Mouse (Mus musculus): ENCODE data around the gene Ppm1a. TPM values are rescaled to one million over a fixed set of nuclear protein-coding genes. Genes with fewer than 3 reads are reported as not detected.

Ppm1a gene
- polyA plus RNA-seq, 1 experiment = 80.6 TPM

GRCm38 (mm10) chr12:72785183-72785930 is 28.1 kb downstream of the Ppm1a start:
- Histone ChIP-seq H3K4me3 (ENCODE audit: insufficient read depth, poor library complexity, severe bottlenecking) (no peak overlapping the region), H3K36me3 (ENCODE audit: control insufficient read depth, insufficient read depth) (peaks cover 43% of the 10 kb centered on the region), H3K79me2 (ENCODE audit: control insufficient read depth, insufficient read depth) (peaks cover 80% of the 10 kb centered on the region), H3K27me3 (ENCODE audit: control insufficient read depth, insufficient read depth, insufficient read length) (no peaks in the 10 kb centered on the region), H3ac (ENCODE audit: control insufficient read depth, insufficient read length, low read depth) (no peak overlapping the region), H3K79me3 (ENCODE audit: low read depth) (peaks cover 53% of the 10 kb centered on the region)
- TF ChIP-seq USF1 (IDR thresholded peaks at IDR 0.05; ENCODE audit: low read depth) (no peak), FOSL1 (IDR thresholded peaks at IDR 0.05; ENCODE audit: insufficient read depth, low read length, poor library complexity, severe bottlenecking) (no peak), CEBPB (IDR thresholded peaks at IDR 0.05; ENCODE audit: low read depth) (no peak), MYOG (IDR thresholded peaks at IDR 0.05; ENCODE audit: control insufficient read depth, extremely low read depth, insufficient read length) (no peak), MYOD1 (IDR thresholded peaks at IDR 0.05; ENCODE audit: control insufficient read depth, insufficient read length, low read depth) (no peak), MAX (IDR thresholded peaks at IDR 0.05) (no peak), CTCF (IDR thresholded peaks at IDR 0.05; ENCODE audit: control insufficient read depth, insufficient read depth, insufficient read length) (no peak)

GRCm38 (mm10) chr12:72786551-72786950 is 29.3 kb downstream of the Ppm1a start:
- no peaks in the 10 kb centered on the region for H3K27me3 ChIP-seq (ENCODE audit: control insufficient read depth, insufficient read depth, insufficient read length)
- no peak overlapping the region for H3K4me3 ChIP-seq (ENCODE audit: insufficient read depth, poor library complexity, severe bottlenecking)
- peaks cover 43% of the 10 kb centered on the region for H3K79me3 ChIP-seq (ENCODE audit: low read depth)
- no peak overlapping the region for H3ac ChIP-seq (ENCODE audit: control insufficient read depth, insufficient read length, low read depth)
- peaks cover 78% of the 10 kb centered on the region for H3K79me2 ChIP-seq (ENCODE audit: control insufficient read depth, insufficient read depth)
- TF ChIP-seq MYOD1 (IDR thresholded peaks at IDR 0.05; ENCODE audit: control insufficient read depth, insufficient read length, low read depth) = no peak
- H3K36me3 ChIP-seq (ENCODE audit: control insufficient read depth, insufficient read depth) = peaks cover 55% of the 10 kb centered on the region

- Histone ChIP-seq H3K4me3 (ENCODE audit: insufficient read depth, poor library complexity, severe bottlenecking) (no peak overlapping the region), H3K27me3 (ENCODE audit: control insufficient read depth, insufficient read depth, insufficient read length) (no peaks in the 10 kb centered on the region), H3K36me3 (ENCODE audit: control insufficient read depth, insufficient read depth) (peaks cover 57% of the 10 kb centered on the region), H3K79me3 (ENCODE audit: low read depth) (peaks cover 38% of the 10 kb centered on the region), H3ac (ENCODE audit: control insufficient read depth, insufficient read length, low read depth) (no peak overlapping the region), H3K79me2 (ENCODE audit: control insufficient read depth, insufficient read depth) (peaks cover 74% of the 10 kb centered on the region)
- no peak for TF ChIP-seq MAX (IDR thresholded peaks at IDR 0.05)
- no peak for TF ChIP-seq MYOG (IDR thresholded peaks at IDR 0.05; ENCODE audit: control insufficient read depth, extremely low read depth, insufficient read length)
- TF ChIP-seq USF1 (IDR thresholded peaks at IDR 0.05; ENCODE audit: low read depth) = no peak
- no peak for TF ChIP-seq MYOD1 (IDR thresholded peaks at IDR 0.05; ENCODE audit: control insufficient read depth, insufficient read length, low read depth)
- no peak for TF ChIP-seq CTCF (IDR thresholded peaks at IDR 0.05; ENCODE audit: control insufficient read depth, insufficient read depth, insufficient read length)
- TF ChIP-seq CEBPB (IDR thresholded peaks at IDR 0.05; ENCODE audit: low read depth) = no peak
- TF ChIP-seq FOSL1 (IDR thresholded peaks at IDR 0.05; ENCODE audit: insufficient read depth, low read length, poor library complexity, severe bottlenecking) = no peak
Observed at GRCm38 (mm10) chr12:72786986-72787385, 29.7 kb downstream of the Ppm1a start.

- no peak for TF ChIP-seq USF1 (IDR thresholded peaks at IDR 0.05; ENCODE audit: low read depth)
- no peak for TF ChIP-seq FOSL1 (IDR thresholded peaks at IDR 0.05; ENCODE audit: insufficient read depth, low read length, poor library complexity, severe bottlenecking)
- no peak for TF ChIP-seq MAX (IDR thresholded peaks at IDR 0.05)
- no peak for TF ChIP-seq MYOG (IDR thresholded peaks at IDR 0.05; ENCODE audit: control insufficient read depth, extremely low read depth, insufficient read length)
- TF ChIP-seq MYOD1 (IDR thresholded peaks at IDR 0.05; ENCODE audit: control insufficient read depth, insufficient read length, low read depth) = no peak
- no peak for TF ChIP-seq CEBPB (IDR thresholded peaks at IDR 0.05; ENCODE audit: low read depth)
- TF ChIP-seq CTCF (IDR thresholded peaks at IDR 0.05; ENCODE audit: control insufficient read depth, insufficient read depth, insufficient read length) = no peak
- H3K79me3 ChIP-seq (ENCODE audit: low read depth) = peaks cover 19% of the 10 kb centered on the region
- no peak overlapping the region for H3K4me3 ChIP-seq (ENCODE audit: insufficient read depth, poor library complexity, severe bottlenecking)
- H3K36me3 ChIP-seq (ENCODE audit: control insufficient read depth, insufficient read depth) = peaks cover 70% of the 10 kb centered on the region
- peaks cover 41% of the 10 kb centered on the region for H3K79me2 ChIP-seq (ENCODE audit: control insufficient read depth, insufficient read depth)
- H3K27me3 ChIP-seq (ENCODE audit: control insufficient read depth, insufficient read depth, insufficient read length) = no peaks in the 10 kb centered on the region
- no peak overlapping the region for H3ac ChIP-seq (ENCODE audit: control insufficient read depth, insufficient read length, low read depth)
Observed at GRCm38 (mm10) chr12:72790538-72790937, 33.3 kb downstream of the Ppm1a start.

GRCm38 (mm10) chr12:72792320-72793091 is 35.3 kb downstream of the Ppm1a start:
- H3ac ChIP-seq (ENCODE audit: control insufficient read depth, insufficient read length, low read depth) = no peak overlapping the region
- peaks cover 69% of the 10 kb centered on the region for H3K36me3 ChIP-seq (ENCODE audit: control insufficient read depth, insufficient read depth)
- H3K79me3 ChIP-seq (ENCODE audit: low read depth) = peaks cover 9% of the 10 kb centered on the region
- no peak overlapping the region for H3K4me3 ChIP-seq (ENCODE audit: insufficient read depth, poor library complexity, severe bottlenecking)
- TF ChIP-seq MYOD1 (IDR thresholded peaks at IDR 0.05; ENCODE audit: control insufficient read depth, insufficient read length, low read depth) (no peak), MYOG (IDR thresholded peaks at IDR 0.05; ENCODE audit: control insufficient read depth, extremely low read depth, insufficient read length) (no peak), FOSL1 (IDR thresholded peaks at IDR 0.05; ENCODE audit: insufficient read depth, low read length, poor library complexity, severe bottlenecking) (no peak), CEBPB (IDR thresholded peaks at IDR 0.05; ENCODE audit: low read depth) (no peak), USF1 (IDR thresholded peaks at IDR 0.05; ENCODE audit: low read depth) (no peak), MAX (IDR thresholded peaks at IDR 0.05) (no peak), CTCF (IDR thresholded peaks at IDR 0.05; ENCODE audit: control insufficient read depth, insufficient read depth, insufficient read length) (no peak)
- H3K79me2 ChIP-seq (ENCODE audit: control insufficient read depth, insufficient read depth) = peaks cover 22% of the 10 kb centered on the region
- no peaks in the 10 kb centered on the region for H3K27me3 ChIP-seq (ENCODE audit: control insufficient read depth, insufficient read depth, insufficient read length)
